Mouse (Mus musculus): ENCODE data around the gene Rep15.

Rep15 gene

DNA sequence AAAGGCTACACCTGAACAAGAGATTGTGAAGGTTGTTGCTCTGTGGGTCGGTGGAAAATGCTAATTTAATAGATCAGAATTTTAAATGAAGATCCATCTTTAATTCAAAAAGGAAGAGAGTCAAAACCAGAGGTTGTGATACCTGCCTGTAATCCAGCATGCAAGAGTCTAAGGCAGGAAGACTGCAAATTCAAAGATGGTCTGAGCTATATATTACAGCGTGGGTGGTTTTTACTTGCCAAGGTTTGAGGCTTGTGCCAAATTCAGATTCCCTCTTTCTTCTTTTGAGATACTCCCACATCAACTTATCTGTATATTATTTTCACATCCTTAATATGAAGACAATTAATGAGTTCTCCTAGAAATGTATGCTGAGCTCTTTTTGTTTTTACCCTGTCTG, 4.0 kb upstream of the Rep15 start:
- DNase-seq (ENCODE audit: extremely low spot score, low read depth, low spot score) = no peak

DNA sequence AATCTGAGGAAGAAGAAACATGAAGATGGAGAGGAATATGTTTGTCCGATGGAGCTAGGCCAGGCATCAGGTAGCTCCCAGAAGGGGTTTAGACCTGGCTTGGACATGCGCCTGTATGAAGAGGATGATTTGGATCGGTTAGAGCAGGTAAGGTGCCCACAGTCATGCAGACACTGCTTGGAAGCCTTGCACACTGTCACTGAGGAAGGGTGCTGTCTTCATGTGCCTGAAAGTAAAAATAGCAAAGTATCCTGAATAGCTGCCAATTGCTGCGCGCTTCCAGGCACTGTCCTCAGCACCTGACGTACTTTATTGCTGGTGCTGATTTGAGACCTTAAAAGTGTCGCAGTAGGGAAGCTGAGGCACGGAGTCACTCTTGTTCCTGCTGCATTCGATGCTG, 2.8 kb upstream of the Rep15 start:
- DNase-seq (ENCODE audit: extremely low spot score, low read depth, low spot score) = no peak

DNA sequence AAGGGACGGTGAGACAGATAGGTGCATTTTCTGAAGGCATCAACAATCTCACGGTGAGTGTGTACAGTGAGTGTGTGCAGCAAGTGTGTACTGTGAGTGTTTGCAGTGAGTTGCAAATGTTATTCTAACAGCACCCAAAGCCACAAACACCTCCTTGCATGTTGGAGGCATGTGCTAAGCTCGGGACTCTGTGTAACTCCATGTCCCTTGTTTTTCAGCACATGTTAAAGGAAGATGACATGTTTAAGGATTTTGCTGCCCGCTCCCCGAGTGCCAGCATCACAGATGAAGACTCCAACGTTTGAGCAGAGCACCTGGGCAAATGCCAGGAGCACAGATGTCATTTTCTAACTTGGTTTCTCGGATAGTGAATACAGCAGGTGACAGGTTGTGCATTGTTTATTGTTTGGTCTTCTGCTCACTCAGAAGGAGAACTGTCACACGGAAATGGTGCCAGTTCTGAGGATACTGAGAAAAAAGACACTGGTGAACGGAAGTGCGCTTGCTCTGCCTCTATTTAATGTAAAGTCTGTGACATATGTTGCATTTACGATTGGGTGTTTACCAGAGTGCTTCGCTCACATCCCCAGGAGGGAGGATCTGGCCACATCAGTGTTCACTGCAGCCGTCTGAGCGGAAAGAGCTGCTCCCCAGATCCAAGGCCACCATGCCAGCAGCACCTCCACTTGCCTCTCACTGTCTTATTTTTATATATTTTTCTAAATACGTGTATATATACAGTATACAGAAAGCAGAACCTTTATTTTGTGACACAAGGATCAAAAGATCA, 2.1 kb upstream of the Rep15 start:
- no peak for DNase-seq (ENCODE audit: extremely low spot score, low read depth, low spot score)

DNA sequence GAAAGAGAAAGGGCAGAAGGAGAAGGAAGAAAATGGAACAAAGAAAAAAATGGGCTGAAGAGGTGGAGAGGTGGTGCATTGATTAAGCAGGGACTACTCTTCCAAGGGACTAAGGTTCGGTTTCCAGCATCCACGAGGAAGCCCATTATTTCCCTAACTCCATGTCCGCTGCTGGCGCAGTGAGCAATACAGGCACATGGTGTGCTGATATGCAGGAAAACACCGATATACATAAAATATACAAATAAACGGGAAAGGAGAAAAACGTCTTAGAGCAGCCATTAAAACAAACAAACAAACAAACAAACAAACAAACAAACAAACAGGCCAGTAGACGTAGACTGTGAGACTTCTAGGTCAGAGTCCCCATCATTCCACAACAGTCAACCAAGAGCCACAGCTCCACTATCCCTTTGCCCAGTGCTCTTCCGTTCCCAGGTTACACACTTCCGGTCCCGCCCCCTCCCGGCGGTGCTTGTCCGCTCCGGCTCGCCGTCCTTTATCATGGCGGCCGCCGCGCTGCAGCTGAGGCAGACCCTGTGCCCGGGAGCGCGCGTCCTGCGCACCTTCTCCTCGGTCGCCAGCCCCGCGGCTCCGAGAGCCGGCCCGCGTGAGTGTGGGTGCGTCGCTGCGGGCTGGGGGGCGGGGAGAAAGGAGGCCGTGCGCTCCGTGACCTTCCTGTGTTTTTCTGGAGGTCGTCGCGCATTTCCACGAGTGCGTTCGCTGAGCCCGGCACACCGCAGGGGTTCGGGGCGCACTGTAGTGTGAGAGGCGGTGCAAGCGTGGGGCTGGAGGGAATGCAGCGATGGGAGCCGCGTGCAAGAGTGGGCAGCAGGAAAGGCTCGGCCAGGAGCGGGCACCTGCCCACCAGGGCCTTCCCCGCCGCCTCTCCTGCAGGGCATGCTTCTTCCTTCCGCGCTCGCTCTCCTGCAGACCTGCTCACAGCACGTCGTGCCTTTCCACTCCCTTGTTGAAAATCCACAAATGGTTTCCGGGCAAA, 10.2 kb downstream of the Rep15 start, which contains the start of gene Mrps35:
Gene Mrps35, plus strand, starts transcription at position 474 of the 1,000 bp plus-strand sequence.
- peak; percentile 69 for DNase-seq (ENCODE audit: extremely low spot score, low read depth, low spot score)

DNA sequence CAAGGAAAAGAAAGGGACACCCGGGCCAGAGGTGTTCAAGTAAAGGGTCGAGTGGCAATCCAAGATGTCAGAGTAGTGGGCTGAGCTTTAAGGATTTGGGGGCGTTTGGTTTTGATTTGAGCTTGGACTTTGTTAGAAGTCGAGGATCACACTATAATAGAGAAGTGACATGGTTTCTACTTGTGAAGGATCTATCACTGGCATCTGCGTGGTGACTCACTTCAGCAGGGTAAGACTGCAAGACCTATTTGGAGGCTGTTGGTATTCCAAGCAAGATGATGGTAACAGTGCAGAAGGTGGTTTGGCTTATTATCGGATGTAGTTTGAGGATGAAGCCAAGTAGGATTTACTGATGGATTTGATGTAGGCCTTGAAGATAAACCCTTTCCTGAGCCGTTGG, 11.2 kb downstream of the Rep15 start:
- DNase-seq (ENCODE audit: extremely low spot score, low read depth, low spot score) = no peak

DNA sequence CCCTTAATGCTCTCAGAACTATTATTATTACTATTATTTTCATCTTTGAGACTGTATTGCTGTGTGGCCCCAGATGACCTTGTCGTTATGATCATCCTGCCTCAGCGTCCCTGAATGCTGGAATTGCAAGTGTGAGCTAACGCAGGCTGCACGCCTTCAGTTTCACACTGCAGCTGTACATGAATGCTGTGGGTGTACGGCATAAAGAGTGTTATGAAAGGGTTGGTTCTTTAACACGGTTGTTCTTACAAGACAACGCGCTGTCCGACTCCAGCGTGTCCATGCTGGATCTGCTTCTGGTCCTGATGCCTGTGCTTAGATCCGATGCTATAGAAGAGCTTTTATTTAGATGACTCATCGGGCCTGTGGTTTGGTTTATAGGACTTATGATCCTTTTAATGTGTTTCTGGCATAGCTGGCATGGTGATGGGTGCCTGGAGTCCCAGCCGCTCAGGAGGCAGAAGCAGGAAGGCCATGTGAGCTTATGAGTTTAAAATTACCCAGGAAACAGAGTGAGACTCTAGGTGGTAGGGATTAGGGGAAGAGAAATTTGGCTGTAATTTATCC, 16.9 kb downstream of the Rep15 start:
- DNase-seq (ENCODE audit: extremely low spot score, low read depth, low spot score) = no peak

DNA sequence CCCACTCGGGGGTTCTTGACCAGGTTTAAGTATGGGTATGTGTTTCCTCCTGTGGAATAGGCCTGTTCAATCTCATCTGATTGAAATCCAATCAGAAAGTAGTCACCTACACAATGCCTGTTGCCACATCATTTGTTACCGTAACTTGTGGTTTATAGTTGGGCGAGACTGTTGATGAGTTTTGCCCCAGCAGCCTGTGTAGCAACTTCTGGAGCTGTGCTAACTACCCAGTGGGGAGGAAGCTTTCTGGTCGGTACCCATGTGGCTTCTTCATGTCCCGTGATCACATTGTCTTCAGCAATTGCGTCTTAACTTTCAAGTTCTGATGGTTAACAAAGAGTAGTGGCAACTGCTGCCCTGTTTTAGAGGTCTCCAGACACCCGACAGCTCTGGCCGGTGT, 19.3 kb downstream of the Rep15 start:
- no peak for DNase-seq (ENCODE audit: extremely low spot score, low read depth, low spot score)

DNA sequence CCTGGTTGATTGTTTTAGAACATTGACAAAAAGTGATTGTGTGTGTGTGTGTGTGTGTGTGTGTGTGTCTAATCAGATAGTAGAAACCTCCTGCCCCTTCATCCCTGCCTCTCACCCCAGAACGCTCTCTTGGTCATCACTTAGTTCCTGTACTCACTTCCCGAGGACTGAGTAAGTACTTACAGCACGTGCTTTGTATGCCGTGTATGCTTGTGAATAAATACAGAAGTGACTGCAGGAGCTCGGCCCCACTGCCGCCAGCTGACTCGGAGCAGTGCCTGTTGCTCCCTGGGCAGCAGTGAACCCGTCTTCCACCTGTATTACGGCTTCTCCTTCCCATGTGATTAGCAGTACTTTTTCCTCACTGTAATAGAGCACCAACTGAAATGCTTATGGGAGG, 20.1 kb downstream of the Rep15 start:
- DNase-seq (ENCODE audit: extremely low spot score, low read depth, low spot score) = no peak

DNA sequence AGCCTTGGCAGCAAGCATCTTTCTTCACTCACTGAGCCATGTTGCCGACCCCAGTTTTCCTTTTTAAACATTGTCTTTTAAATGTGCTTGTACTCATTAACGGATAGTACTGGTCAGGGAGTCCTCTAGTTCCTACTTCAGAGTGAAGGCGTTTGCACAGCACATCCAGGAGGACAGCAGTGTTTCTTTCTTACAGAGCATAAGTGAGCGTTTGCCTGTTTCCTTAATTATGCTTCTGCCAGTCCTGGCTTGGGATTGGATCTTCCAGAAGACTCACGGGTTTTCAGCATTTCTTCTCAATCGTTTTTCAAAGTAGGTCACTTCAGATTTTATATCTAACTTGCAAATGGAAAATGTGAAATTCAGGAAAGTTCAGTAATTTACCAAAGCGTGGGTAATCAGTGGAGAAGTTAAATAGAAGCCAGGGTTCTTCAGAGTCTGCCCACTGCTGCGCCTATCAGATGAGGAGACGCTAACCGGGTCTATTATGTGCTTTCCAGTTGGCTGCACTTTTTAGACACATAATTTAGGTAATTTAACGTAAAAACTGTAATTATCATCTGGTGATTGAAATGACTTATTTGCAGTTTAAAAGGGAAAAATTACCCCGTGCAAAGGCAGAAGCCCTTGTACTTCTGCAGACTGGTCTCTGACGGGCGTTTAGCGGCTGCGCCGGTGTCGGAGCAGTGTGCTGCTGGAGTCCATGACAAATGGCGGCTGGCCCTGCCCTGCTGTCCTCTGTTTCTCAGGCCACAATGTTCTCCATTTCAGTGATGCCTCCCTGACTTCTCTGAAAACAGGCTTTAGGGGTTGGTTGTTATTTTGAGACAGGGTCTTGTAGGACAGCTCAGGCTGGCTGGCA, 21.6 kb downstream of the Rep15 start:
- DNase-seq (ENCODE audit: extremely low spot score, low read depth, low spot score) = no peak

DNA sequence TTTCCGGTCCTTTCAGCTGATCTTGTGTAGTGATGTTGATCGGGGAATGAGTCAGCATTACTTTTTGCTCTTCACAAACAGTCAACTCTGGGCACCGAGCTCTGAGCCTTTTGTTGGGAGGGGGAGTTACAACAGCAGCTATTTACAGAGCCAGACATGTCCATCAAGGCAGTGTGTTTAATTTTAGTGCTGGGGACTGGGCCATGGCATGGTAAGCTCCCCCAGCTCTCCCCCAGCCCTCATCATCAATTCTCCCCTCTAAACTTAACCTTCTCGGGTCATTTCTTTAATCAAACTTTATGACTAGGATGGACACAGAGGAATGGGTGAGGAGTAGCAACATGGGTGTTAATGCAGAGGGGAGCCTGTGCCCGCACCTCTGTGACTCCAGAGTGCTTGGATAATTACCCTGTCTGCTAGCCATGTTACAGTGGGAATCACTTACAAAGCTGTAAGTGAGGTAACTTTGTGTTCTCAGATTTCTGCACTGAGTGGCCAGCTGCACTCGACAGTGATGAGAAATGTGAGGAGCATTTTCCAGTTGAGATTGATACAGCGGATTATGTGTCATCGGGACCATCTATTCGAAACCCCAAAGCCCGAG, 23.1 kb downstream of the Rep15 start:
- no peak for DNase-seq (ENCODE audit: extremely low spot score, low read depth, low spot score)

DNA sequence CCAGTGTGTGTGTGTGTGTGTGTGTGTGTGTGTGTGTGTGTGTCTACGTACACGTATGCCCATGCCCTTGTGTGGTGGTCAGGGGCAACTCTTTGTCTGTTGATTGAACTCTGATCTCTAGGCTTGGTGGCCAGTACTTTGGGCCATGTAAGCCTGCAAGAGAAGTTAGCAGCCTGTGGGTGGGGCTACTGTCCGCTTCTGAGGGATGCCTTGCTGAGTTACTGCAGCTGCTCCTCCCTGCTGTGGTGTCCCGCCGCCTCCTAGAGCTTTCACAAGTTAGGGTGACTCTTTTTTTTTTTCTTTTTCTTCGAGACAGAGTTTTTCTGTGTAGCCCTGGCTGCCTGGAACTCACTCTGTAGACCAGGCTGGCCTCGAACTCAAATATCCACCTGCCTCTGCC, 26.9 kb downstream of the Rep15 start:
- DNase-seq (ENCODE audit: extremely low spot score, low read depth, low spot score) = no peak

DNA sequence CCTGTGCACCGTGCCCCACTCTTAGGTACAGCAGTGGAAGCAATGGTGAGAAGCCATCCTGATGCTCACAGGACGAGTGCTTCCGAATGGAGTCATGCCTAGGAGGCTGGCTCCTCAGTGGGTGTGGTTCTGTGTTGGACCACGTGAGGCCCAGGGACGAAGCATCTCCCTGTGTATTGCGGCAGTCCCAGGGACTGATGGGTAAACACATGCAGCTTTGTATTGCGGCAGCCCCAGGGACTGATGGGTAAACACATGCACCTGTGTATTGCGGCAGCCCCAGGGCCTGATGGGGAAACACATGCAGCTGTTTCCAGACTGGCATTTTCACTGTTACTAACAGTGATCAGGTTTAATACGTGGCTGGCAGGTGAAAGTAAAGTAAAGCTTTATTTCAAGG, 29.2 kb downstream of the Rep15 start:
- no peak for DNase-seq (ENCODE audit: extremely low spot score, low read depth, low spot score)

DNA sequence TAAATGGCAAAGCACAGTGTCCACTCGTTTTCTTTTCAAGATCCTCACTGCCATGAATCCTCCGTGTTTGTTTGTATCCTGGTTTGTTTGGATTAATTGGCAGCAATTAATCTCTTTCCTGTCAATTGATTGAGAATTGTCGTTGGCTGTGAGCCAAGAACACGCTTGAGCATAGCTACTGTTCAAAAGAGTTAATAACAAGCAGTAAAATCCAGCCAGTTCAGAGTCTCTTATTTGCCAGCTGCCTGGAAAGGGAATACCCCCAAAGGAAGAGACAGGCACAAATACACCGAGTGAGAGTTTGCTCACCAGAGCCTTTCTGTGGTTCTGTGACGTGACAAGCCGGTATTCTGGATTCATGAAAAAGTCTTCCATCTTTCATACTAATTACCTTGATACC, 29.6 kb downstream of the Rep15 start:
- no peak for DNase-seq (ENCODE audit: extremely low spot score, low read depth, low spot score)

DNA sequence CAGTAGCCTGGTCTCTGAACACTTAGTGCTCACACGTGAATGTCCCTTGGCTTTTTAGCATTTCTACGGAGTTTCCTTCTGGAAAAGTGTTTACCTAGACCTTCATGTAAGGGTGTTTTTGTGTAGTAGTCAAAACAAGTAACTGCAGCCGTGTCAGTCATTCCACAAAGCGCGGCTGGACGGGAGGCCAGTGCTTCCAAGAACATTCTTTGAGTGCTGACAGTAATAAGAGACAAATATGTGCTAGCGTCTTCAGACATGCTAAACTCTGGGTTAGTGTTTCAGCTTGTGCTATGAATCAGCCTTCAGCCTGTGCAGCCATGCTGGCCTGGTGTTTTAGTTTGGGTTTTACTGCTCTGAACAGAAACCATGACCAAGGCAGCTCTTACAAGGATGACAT, 30.3 kb downstream of the Rep15 start:
- no peak for DNase-seq (ENCODE audit: extremely low spot score, low read depth, low spot score)

DNA sequence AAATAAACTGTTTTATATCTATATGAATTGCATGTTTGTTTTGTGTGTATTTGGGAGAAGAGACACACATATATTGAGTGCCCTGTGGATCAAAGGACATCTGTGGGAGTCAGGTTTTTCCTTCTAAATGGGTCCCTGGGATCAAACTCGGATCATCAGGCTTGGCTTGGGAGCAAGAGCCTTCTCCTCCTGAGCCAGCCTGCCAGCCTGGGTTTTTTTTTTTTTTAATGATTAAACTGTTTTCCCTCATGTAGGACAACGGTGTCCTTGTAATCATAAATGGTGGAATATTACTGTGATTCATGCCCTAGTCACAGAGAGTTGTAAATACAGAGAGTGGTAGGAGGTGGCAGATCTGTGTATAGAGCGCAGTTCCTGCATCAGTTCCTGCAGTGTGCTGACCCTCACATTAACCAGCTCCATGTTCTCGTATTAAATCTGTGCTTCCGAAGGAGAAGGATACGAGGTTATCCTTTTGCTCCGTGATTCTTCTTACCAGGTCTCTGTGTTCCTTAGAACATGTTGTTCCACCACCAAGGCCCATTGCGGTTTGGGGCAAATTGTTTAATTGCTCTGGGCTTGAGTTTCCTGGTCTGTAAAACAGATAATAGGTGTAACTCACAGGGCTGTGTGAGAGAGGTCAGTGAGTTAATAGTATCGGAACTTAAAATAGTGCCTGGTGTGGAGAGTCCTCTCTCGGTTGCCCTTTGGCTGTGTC, 32.0 kb downstream of the Rep15 start:
- no peak for DNase-seq (ENCODE audit: extremely low spot score, low read depth, low spot score)

DNA sequence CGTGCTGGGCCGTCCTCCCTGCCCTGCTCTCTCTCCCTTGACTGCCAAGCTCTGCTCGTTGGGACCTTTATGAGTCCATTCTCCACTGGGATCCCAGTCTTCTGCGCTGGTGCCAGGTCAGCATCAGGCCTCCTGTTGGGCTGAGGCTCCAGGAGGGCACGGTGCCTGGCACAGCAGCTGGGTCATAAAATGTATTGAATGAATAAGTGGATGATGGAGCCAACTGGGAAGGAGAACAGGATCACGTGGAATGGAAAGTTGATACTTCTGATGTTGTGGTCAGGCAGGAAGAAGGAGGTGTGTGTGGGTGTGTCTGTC, 32.5 kb downstream of the Rep15 start:
- DNase-seq (ENCODE audit: extremely low spot score, low read depth, low spot score) = no peak

DNA sequence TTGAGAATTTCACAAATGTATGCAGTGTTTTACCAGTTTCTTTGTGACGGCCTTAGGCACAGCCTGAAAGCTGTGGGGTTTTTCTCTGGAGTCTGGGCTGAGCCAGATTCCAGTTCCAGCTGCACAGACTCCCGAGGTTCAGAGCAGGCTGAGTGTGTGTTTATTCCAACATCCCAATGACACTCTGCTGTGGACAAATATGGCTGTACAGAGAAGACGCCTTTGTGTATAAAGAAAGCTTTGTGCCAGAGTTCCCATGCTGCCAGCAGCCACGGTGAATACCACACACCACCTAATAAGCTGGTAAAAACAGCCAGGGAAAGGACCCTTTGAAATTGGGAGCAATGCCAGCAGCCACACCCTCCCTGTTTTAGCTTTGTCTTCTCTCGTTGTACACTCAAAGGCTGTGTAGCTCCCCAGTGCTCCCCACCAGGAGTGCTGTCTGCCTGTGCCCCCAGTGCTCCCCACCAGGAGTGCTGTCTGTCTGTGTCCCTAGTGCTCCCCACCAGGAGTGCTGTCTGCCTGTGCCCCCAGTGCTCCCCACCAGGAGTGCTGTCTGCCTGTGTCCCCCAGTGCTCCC, 43.5 kb downstream of the Rep15 start:
- DNase-seq (ENCODE audit: extremely low spot score, low read depth, low spot score) = no peak

DNA sequence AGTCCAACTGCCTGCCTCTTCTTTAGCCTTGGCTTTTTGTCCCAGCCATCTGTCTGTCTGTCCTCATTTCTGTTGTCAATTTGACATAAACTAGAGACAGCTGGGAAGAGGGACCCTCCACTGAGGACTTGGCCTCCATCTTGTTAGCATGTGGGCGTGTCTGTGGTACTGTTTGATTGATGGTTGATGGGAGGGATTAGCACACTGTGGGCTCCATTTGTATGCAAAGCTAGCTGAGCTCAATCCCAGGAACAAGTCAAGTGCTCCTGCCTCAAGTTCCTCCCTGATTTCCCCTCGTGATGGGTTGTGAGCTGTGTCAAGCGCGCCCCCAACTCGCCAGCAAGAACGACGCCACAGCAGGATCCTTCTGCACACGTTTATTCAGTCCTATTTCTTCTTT, 44.5 kb downstream of the Rep15 start:
- DNase-seq (ENCODE audit: extremely low spot score, low read depth, low spot score) = no peak

DNA sequence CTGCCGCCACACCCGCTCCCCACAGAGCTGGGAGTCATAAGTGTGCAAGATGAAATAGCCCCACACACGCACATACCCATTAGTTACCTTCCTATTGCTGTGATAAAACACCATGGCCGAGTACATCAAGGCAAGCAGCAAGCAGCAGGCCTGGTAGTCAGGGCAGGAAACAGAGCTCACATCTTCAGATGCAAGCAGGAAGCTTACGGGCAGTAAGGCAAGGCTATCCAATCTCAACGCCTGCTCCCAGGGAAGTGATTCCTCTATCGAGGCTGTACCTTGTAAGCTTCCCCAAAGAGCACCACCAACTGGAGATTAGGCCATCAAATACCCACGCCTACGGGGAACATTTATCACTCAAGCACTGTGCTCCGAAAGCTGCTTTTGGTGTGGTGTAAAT, 47.5 kb downstream of the Rep15 start:
- DNase-seq (ENCODE audit: extremely low spot score, low read depth, low spot score) = no peak

Data from hindlimb bud, embryonic 11.5 days (tissue).